Mouse (Mus musculus) mouse trophoblast stem cell (cell line): ENCODE results near the gene Slc25a41.

Source experiments
- in situ Hi-C, 2 experiments: fragments of 300-500 bp; cut with MseI, MboI; formaldehyde crosslinking; loops; 2 replicates in 1 of 2; 3 replicates in 1 of 2; pipeline ENCODE4 v1.15.1; 2025

The Slc25a41 gene

DNA sequence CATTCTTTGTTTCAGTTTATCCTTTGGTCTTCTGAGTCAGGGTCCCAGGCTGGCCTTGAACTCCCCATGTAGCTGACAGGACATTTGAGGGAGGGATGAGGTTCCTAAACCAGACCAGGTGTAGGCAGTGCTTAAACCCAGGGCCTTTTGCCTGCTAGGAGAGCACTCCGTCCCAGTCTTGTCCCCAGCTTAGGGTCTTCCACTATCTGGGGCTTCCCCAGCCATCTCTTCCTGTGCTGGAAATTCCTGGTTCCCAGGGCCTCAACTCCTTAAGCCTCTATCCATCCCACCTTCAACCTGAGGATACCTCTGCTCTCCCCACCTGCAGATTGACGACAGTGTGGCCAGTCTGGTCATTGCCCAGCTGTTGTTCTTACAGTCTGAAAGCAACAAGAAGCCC, 50.5 kb downstream of the Slc25a41 start:
- in situ Hi-C loops = no loop called here

DNA sequence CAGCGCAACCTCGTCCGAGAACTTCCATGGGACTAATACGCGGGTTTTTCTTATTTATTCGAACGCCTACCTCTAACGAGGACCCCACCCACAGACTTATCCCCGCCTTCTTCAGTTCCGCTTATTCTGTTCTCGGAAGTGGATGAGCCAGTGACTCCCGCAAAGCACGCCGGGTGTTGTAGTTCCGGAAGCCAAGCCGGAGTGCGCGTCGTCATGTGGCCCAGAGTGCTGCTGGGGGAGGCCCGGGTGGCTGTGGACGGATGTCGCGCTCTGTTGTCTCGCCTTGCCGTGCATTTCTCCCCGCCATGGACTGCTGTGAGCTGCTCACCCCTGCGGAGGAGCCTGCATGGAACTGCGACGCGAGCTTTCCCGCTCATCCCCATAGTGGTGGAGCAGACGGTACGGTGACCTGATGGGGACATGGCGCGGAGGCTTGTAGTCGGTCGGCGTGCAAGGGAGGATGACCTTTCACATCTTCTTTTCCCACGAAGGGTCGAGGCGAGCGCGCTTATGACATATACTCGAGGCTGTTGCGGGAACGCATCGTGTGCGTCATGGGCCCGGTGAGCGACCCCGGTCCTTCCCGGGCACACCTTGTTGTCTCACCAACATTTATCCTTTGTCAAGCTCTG, 51.2 kb downstream of the Slc25a41 start, which contains the start of gene Clpp:
TSS of gene Clpp (plus strand) at position 191 of the 632 bp plus-strand sequence.
- in situ Hi-C loops = no loop called here

DNA sequence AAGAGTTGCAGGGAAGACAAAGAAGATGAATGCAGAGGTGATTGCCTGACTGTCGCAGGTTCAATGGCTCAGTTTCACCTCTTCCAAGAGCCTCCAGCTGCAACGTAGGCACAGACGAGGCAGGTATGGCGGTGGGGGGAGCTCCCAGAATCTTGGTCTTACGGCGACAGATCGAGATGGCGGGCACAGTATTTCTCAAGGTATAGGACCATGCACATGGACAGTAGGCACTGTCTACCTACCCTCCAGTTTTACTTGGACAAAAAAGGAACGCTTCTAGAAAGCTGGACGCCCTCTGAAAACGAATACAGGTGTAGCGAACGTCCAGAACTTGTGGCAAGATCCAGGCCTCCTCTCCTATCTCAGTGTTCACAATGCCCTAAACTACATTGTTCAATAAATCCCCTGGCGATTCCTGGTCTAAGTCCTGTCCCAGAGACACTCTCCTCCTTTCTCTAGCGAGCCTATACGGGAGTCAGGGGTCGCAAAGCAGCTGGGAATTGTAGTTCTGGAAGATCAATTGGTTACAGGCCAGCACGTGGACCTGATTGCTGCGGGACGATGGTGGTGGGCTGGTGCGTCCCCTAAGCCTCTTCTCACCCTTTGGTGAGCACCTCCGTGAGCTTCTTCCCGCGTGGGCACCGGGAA, 51.9 kb downstream of the Slc25a41 start:
- in situ Hi-C loops = no loop called here

DNA sequence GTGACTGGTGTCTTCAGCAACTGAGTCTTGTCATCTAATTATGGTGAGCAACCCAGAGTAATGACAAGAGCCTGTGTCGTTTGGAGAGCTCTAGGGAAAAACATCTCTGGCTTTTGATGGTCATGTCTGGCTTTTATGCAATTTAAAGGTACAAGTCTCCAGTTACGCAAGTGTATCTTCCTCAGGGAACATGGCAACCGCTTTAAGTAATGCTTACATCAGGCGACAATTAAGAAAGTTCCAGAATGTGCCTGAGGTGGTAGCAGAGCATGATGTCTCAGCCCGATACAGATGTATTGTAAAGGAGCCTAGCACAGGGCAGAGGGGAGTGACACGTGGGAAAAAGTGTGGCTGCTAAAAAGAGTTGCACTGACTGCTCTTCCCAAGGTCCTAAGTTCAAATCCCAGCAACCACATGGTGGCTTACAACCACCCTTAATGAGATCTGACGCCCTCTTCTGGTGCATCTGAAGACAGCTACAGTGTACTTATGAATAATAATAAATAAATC, 52.5 kb downstream of the Slc25a41 start:
- in situ Hi-C loops = no loop called here

DNA sequence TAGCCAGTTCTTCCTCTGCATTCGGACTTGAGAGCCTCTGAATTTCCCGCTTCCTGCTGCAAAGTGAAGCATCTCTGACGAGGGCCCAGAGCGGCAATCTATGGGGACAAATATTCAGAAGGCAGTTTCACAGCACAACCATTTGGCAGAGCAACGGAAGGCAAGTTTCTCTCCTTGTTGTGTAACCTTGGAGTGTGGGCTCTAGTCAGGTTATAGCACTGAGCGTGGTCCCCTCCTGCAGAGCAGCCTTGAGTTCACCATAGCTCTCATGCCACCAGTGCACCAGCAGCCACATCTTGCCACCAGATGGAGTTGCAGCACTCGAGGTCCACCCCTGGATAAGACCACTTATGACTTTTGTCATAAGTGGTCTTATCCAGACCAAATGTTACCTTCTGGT, 53.0 kb downstream of the Slc25a41 start:
- in situ Hi-C loops = no loop called here

DNA sequence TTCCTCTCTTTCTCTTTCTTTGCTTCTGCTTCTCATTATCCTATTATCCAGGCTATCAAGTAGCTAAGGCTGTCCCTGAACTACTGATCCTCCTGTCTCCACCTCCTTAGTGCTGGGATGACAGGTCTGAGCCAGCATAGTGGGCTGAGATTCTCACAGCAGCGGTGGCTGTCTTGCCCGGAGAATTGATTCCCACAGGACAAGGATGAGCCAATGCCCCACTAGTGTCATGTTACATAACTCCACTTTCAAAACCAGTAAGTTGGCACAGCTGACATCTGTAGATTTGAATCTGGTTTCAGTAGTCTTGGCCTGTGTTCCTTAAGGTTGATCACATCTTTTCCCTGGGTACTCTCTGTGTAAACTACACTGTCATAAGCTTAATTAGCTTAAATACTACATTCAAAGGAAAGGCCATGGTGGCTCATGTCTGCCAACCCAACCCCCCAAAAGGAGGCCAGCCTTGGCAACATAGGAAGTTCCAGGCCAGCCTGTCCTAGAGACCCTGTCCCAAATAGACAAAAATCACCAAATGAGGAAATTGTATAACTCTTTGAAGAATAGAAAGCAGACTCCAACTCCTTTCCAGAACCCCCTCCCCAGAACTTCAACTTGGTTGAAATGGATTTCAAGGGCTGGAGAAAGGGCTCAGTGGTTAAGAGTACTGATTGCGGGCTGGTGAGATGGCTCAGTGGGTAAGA, 55.2 kb downstream of the Slc25a41 start:
- in situ Hi-C loops = no loop called here

DNA sequence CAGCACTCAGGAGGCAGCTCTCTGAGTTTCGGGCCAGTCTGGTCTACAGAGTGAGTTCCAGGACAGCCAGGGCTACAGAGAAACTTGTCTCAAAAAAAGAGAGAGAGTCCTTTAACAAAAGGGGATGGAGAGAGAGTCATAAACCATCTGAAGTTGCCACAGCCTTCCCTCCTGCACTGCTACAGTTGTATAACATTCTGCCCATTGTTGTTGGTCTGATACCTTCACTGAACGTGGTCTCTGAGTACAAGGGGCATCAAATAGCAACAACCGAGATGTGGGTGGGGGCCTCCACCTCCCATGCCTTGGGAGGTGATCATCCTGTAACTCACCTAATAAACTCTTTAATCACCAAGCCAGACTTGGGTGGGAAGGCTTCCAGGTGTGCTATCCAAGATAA, 55.8 kb downstream of the Slc25a41 start:
- in situ Hi-C loops = no loop called here

DNA sequence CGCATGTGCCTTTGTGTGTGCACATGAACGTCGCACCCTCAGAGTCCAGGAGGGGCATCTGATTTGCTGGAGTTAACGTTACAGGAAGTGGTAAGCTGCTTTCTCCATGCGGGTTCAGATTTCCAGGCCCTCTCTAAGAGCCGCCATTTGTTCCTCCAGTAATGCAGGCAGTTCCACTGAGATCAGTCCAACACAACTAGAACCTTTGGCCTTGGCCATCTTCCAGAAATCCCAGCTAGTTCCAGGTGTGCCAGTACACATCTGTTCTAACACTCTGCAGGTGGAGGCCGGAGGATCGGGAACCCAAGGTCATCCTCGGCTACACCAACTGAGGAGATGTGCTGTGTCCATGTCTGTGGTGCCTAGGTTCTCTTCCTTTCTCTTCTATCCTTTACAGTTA, 56.6 kb downstream of the Slc25a41 start:
- in situ Hi-C loops = no loop called here
